Mouse (Mus musculus) neural tube, embryonic 10.5 days (tissue): ENCODE results near the gene Atl1.

ENCODE experiments used
- DNase-seq: peaks from one replicate; pipeline ENCODE4 v3.0.0-alpha.2; 2017; ENCODE audit warnings: low spot score; ENCODE audit errors: extremely low spot score

Gene Atl1

DNA sequence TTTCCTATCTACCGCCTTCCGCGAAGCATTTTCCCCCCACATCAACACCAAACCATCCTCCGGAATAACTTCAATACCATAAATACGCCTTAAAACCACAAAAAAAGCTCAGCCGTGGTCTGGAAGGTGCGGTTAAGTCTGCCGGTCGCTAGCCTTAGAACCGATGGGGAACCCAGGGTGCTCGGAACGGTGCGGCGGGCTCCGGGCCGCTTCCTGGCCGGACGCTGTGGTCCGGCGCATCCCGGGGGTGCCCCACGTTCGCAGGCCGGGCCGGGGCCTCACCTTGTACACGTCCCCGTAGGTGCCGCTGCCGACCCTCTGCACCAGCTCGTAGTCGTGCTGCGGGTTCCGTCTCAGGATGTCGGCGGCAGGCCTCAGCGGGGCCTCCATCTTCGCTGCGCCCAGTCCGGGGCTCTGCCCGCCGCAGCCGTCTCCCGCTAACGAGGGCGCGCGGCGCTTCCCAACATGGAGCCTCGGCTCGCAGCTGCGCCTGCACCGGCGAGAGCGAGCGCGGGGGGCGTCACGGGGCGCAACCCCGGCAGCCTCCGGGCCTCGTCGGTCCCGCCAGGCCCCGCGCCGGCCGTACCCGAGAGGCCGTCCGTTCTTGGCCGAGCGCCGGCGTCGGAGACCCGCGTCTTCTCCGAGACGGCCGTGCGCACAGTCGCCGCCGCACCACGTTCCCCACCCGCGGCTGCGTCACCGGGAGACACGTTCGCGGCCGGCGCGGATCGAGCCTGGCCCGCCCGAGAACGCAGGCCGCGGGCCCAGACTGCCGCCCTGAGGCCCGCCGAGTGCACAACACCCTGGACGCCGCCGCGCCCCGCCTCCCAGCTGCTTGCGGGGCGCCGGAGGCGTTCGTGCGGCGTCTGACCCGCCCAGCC is at the start of gene Atl1, which contains the start of gene Map4k5:
TSS of gene Atl1 (plus strand) at position 244 of the 881 bp plus-strand sequence.
TSS of gene Map4k5 (minus strand) at position 830 of the 881 bp plus-strand sequence.
- DNase-seq, result peak; percentile 88

DNA sequence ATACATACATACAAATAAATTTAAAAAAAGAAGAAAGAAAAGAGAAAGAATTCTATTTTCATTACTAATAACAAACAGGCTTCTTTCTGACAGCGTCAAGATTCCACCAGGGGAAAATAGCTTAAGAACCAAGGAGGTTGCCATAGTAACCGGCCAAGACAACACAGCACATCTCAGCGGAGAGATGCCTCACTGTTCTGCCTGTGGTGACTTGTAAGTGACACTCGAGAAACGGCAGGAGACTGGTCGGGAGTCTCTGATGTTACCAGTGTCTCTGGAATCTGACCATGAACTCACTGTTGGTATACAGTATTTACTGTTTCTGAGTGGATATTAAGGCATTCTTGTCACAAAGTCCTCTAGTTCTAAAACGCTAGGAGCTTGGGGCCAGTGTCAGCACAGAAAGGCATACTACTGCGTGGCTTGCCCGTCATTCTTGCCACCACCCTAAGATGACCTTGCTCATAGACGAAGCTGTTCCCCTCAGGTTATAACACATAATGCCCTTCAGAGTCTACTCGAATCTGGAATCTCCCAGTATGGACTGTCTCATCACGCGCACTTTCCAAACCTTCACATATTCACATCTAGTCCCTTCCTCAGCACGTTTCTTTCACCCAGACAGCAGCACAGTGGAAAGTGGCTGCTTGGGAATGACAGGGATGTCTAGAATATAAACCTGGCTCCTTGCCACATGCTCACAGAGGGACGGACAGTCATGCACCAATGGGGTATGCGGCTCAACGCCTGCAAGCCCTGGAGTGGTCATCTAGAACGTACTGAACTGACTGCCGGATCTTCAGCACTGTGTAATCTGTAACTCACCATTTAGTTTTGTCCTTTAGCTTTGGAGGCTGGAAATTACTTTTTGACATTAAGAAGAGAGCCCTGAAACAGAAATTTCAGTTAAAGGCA is 48.6 kb upstream of the Atl1 start:
- DNase-seq, result no peak

DNA sequence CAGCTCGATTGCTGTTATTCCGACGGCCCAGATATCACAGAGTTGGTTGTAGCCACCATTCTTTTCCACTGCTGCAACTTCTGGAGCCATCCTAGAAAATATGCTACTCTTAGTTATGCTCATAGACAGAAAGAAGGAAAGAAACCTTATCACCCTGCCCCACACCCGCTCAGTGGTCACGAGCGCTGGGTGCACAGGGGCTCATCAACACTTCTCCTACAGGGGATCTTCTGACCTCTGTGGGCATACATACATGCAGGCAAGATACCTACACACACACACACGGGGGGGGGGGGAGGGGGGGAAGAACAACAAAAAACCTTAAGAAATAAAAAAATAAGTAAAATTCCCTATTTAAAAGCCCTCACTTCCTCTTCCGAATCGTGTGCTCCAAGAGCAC is 46.7 kb upstream of the Atl1 start:
- no peak for DNase-seq

DNA sequence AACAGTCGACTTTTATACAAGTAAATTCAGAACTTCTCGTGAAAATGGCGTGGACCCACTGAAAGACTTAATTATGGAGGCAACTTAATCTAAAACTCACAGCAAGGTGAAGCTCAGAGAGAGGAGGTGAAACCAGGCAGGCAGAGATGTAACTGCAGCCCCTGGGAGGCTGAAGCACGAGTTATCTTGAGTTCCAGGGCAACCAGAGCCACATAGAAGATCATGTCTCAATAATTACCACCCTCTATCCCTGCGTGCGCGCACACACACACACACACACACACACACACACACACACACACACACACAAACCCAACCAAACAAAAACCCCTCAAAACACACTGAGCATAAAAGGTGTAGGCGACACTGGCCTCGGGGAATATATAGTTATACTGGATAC is 45.9 kb upstream of the Atl1 start:
- no peak for DNase-seq

DNA sequence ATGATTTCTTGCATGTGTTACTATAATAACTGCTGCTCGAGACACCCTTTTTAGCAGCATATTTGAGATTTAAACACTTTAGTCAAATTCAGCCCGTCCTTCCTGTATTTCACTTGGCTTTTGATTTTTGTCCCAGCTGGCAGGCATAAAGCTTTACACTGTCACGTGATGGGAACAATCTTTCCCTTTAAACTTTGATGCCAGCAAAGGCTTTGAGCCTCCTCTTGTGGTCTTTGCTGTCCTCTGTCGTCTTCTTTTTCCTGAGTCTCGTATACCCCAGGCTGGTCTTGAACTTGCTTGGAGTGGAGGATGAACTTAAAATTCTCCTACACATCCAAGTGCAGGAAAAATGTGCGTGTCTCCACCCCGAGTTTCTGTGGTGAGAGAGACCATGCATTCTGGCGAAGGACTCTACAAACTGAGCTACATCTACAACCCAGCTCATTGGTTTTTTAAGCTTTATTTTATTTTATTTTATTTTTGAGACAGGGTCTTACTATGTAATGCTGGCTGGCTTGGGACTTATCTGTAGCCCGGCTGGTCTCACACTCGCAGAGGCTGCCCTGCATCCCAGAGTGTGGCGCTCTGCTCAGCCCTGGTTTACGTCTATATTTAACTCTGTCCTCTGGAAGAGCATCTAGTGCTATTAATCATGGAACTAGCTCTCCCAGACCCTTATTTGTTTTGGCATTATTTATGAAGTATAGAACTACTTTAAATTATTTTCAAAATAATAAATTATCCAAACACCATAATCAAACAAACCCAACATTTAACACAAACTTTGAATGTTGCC is 44.1 kb upstream of the Atl1 start:
- DNase-seq, result no peak

DNA sequence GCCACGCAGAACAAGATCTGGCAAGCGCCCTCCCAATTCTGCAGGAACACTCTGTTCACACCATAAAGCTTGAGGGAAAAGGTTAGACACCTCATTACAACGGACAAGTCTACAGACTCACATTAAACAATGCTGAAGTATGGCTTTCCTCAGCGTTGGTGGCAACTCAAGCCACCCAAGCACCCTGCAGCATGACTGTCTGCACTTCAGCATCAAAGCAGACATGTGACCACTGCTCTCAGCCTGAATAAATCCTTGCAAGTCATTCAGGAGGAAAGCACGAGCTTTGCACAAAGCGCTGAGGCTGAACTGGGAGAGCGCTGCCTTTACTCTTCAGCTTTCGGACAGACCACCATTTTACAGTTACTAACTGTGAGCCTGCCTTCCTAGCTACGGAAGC is 40.1 kb upstream of the Atl1 start:
- no peak for DNase-seq

DNA sequence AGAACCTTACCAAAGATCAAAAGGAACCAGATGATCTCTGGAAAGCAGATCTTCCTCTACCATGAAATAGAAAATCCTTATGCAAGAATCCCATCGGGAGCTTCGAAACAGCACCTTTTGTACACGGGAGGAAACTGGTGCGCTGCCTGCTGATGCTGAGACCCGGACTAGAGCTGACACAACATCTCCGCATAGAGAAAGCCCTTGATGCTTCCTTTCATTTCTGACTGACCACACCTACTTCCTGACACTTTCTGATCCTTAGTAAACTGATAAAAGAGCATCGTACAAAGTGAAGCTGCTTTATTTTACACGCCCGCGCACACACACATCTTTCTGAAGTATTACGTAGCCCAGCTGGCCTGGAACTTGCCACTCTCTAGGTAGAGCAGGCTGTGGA is 39.0 kb upstream of the Atl1 start:
- no peak for DNase-seq

DNA sequence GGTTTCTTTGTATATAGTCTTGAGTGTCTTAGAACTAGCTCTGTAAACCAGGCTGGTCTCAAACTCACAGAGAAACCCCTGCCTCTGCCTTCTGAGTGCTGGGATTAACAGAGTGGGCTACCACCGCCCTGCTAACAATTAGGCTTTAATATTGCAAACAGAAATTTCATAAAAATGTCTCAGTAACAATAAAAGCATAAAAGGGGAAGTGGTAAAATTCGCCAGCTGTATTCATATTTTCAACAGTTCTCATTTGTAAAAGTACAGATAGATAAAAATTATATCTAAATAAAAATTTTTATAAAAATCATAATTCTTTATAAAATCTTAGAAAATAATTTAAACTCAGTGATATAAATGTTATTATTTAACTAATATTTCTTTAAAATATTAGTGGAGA is 38.5 kb upstream of the Atl1 start:
- no peak for DNase-seq

DNA sequence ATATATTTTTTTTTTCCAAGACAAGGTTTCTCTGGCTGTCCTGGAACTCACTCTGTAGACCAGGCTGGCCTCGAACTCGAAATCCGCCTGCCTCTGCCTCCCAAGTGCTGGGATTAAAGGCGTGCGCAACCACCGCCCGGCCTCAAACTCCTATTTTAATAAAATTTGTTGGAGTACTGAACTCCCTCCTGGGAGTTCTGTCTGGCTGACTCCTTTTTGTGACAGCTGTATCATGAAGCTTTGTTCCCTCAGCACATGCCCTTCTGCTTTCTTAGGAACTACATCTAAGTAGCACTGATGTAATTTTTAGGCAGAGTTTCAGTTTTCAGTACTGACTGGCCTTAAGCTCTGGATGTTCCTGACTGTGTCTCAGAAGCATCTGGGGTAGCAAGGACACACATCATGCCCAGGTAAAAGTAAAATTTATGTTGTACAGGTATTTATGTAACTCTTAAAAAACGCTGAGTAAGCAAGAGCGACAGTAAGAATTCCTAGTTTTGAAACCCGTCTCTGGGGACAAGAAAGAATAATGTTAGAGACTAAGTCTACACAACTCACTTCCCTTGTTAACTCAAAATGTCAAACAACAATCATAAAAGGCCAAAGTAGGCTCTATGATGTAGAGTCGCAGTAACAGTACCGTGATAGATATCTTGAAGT is 36.6 kb upstream of the Atl1 start:
- DNase-seq, result no peak

DNA sequence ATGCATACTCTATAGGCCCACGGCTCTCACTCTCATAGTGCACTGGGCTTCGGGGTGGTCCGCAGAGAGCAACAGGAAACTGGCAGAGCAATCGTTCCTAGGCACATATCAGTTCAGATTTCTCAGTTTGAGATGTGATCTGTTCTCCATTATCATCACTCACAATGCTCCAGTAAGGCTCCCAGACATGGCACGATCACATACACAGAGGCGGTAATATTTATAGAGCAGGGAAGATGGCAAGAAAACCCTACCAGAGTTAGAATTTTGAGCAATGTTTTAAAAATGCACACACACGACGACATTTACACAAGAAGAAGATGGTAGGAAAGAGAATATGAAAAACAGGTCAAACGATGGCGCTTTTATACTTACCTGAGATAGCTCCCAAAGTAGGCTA is 36.0 kb upstream of the Atl1 start:
- DNase-seq, result no peak

DNA sequence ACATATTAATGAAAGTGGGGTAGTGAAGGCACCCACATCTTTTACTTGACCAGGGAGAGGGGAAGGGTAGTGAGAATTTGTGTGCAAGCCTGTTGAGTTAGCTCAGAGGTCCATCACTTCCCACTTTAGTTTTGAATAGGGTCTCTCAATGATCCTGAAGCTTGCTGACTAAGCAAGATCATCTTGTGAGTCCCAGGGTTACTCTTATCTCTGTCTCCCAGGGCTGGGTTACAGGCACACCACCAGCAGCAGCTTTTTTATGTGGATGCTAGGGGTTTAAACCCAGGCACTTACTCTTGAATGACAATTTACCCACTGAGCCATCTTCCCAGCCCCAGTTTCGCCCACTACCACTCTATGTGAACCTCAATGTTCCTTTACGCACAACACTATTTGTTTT is 34.8 kb upstream of the Atl1 start:
- no peak for DNase-seq

DNA sequence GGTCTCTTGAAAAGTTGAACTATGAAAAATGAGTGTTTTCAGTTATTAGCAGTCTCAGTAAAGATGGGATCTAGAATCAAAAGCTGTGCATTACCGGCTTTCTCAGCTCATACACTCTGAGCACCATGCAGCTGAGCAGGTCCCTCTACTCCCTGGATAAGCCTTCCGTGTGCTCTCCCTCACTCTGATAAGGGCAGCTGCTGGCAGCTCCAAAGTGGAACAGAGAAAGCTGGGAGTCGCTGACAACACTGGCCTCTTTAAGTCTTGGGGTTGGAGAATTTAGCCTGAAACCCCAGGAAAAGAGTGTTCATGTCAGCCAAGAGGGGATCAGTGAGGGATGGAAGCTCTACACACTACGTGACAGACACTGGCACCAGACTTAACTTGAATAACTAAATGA is 33.6 kb upstream of the Atl1 start:
- DNase-seq, result no peak

DNA sequence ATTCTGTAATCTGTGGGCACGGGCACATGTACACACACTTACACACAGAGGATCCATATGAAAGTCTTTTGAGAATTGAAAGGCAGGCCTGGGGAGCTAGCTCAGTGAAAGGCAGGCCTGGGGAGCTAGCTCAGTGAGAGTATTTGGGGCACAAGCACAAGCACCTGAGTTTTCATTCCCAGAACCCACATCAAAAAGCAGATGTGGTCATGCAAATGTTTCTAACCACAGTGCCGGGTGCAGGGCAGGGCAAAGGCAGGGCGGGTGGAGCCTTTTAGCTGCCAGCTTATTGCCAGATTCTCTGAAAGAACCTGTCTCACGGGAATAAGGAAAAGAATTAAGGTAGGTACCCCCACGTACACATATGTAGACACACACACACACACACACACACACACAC is 28.9 kb upstream of the Atl1 start:
- no peak for DNase-seq

DNA sequence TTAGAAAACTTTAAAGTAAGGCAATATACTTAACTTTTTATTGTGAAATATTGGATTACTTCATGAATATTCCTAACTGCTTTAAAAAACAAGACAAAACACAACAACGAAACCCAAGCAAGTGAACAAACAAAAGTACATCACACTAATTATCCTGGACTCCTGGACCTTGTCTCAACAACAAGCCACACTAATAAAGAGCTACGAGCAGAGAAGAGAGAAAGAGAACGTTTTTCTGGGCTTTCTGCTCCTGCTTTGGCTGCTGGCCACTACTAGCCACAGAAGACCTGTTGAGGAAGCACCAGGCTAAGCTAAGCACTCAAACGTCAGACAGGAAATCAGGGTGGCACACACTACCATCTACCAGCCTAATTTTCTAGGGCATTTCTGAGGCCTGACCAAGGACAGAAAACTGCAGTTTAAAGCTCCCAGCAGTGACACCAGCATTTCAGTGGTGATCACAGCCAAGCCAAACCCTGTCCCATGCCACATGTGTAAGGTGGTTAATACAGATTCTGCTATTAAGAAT is 28.2 kb upstream of the Atl1 start:
- DNase-seq, result no peak

DNA sequence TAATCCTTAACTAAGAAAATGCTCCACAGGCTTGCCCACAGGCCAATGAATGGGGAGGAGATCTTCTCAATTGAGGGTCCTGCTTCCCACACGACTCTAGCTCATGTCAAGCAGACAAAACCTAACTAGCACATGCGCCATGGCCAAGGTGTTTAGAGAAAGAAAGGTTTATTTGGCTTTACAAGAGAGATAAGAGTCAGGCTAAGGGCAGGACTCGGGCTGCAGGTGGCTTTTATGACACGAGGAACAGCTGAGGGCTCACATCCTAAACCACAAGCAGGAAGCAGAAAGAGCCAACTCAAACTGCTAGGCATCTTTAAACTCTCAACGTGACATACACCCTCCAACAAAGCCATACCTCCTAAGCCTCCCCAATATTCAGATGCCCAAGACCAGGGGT is 25.1 kb upstream of the Atl1 start:
- no peak for DNase-seq

DNA sequence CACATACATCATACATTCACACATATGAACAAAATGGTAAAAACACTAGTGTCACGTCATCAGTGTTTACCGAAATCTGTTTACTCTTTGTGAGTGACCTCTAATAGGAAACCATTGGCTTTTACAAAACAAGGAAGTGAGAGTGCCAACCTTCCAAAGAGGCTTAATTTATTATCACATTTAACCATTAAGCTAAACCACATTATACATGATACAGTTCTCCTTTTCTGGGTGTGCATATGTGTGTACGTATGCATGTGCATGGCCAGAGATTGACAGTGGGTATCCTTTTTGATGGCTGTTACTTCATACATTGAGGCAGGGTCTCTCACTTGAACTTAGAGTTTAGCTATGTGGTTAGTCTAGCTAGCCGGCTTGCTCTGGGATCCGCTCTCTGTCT is 20.8 kb upstream of the Atl1 start:
- no peak for DNase-seq

DNA sequence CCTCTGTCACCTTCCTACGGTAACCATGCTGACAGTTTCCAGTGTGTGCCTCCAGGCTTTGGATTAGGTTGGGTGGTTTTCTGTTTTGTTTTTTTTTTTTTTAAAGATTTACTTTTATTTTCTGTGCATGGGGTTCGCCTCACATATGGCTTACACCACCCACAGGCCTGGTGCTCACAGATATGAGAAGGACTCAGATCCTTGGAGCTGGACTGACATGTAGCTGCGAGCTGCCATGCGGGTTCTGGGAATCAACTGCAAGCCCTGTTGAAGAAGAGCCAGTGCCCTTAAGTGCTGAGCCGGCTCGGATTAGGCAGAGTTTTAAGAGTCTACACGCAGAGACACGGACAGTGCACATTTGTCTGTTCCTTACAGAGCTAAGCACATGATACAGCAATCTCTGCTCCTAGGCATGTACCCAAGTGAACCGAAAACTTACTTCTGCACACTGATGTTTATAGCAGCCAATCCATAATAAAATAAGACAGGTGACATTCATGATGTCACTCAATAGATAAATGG is 14.5 kb upstream of the Atl1 start:
- no peak for DNase-seq

DNA sequence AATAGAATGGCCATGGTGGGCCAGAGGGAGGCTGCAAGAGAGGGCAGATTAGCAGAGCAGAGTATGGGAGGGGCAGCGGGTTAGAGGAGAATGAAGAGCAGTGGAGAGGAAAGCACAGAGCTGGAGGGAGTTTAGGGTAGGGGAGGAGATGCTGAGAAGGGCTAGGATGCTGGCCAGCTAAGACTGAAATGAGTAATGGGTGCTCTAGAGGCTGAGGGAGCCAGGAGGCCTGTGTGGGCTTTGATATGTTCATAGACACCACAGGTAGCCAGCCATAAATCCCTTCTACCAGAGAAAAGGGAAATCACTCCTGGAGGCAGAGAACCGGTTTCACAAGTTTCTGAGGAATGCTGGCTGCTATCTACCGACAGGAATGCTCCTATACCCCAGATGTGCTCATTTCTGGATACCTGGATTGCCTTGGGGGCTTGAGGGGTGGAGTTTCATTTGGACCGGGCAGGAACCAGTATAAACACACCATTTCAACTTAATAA is 13.2 kb upstream of the Atl1 start:
- no peak for DNase-seq

DNA sequence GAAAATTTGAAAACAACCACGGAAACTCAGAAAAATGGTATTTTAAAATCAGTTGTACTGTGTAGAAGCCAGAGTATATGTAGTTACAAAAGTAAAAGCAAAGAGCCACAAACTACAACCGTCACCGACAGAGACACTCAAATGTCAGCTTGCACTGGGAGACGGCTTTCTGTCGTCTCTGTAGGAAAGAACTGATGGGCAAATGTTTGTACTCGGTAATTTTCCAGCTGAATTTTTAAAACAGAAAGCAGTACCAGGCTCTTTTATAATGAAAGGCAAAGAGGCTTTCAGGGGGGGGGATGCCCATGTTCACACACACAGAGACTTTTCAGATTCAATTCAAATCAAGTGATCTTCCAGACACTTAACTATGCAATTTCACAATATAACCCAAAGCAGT is 12.7 kb upstream of the Atl1 start:
- no peak for DNase-seq

DNA sequence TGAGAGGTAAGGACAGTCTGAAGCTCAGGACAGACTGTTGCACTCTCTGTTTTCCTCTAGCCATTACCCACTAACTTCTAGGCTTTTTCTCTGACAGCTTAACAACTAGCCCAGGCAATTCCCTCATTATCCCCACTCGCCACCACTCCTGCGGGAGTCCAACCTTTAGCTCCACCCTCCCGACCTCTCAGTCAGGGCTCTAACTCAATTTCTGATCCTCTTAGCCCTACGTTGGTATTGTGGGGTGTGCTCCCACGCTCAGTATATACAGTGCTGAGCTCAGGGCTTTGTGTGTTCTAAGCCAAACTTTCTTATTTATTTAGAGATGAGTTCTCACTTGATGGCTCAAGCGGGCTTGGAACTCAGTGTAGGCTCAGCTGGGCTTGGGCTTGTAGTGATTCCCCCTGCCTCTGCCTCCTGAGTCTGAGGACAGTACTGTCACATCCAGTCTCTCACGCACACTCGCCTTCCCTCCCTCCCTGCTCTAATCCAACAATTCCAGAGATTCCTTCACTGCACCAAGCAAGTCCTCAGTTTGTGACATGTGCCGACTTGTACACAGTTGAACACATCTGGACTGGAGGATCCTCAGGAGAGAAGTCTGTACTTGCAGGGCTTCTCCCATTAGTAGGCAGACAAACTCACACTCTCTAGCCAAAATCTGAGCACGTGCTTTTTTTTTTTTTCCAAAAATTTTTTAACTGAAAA is 11.1 kb upstream of the Atl1 start:
- no peak for DNase-seq
